Mouse (Mus musculus) heart, adult 11 months (tissue): Measurements from ENCODE around the gene Fcrl1.

Experiments used
- DNase-seq: peaks from one replicate; pipeline ENCODE4 v3.0.0; 2022

Gene Fcrl1

DNA sequence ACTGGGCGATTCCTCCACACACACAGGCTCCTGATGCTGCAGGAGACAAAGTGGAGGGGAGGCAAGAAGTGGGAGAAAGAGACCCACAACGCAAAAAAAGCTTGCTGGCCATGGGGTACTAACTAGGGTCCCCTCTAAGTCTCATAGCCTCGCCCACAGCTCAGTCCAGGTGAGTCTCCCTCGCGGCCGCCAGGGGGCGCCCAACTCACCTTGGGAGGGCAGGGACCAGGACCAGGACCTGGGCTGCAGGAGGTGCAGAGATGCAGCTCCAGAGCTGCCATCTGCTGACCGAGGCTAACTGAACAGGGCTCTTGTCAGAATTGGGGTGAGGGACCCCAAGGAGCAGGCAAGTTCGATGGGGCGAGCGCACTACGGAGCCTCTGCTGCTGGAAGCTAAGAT lies 35.0 kb downstream of the Fcrl1 start:
- peak; percentile 91 for DNase-seq

DNA sequence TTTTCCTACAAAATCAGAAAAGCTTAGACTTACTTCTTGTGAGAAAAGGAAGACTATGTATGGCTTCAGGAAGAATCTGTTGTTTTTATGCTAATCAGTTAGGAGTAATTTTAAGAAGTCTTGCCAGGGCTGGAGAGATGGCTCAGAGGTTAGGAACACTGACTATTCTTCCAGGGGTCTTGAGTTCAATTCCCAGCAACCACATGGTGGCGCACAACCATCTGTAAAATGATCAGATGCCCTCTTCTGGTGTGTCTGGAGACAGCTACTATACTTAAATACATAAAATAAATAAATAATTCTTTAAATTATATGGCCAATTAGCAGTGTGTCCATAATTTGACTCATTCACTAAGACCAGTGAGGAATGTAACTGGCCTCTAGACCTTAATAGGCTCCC lies 44.5 kb downstream of the Fcrl1 start:
- DNase-seq, result peak; percentile 28

DNA sequence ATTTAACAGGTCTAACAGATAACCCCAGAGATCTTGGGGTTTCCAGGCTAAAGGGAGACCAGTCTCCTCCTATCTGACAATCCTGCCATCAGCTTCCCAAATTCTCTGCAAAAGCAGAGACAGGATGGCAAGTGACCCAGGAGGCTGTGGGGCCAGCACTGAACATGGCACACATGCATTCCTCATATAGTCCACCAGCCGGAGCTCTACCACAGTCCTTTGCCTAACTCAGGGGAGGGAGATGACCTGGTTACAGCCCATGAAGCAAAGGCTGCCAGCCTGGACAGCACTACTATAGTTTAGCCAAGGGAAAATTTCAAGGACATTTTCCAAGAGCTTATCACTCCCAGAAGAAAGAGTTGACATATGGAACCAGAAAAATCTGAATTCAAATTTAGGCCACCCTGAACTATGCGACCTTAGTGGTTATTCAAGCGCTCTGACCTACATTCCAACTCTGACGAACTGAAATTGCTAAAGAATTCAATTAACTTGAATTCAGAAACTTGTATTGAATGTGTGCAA lies 46.3 kb downstream of the Fcrl1 start:
- peak; percentile 68 for DNase-seq

DNA sequence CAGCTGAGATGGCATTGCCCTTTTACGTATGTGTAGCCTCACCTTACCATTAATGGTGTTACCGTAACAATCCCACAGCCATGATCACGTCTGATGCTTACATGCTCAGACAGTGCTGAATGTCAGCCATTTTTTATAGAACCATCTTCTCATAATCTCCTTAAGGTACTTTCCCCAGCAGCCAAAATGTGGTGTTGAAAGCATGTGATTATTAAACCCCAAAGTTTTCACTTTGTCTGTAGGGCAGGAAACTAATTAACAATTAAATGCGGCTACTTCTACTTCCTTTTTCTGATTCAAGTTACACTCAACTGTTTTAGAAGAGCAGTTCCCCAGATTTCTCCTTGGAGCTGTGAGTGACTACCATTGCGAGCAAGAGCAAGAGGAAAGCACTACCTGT lies 59.3 kb downstream of the Fcrl1 start, which contains the start of gene Fcrl5:
Gene Fcrl5, plus strand, starts transcription at position 295 of the 400 bp plus-strand sequence.
- DNase-seq, result no peak

DNA sequence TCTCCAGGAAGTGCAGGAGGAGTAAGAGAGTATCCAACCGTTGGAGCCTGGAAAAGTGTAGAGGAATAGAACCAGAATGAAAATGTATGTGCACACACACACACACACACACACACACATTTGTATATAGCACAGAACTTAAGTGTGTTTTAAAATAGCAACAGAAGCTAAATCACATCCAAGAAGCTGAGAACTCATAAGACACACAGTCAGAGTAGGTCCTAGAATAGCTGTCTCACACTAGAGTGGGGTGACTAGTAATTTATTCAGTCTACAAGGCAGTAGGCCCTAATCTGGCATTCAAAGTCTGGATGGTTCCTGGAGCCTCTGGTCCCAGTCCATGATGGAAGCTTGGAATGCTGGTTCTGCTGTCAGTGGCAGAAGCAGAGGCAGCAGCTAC lies 64.4 kb downstream of the Fcrl1 start:
- no peak for DNase-seq

DNA sequence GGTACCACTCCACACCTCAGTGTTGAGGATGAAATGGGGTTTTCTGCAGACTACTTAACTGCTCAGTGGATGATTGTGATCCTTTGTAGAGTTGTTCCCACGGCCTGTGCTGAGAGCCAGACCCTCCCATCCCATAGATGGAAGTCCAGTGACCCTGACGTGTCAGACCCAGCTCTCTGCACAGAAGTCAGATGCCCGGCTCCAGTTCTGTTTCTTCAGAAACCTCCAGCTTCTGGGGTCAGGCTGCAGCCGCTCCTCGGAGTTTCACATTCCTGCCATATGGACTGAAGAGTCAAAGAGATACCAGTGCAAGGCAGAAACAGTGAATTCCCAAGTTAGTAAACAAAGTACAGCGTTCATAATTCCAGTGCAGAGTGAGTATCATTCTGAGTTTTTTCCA lies 67.8 kb downstream of the Fcrl1 start:
- no peak for DNase-seq
